Mouse (Mus musculus): ENCODE results near the gene Cav2. TPM values are rescaled to one million over a fixed set of nuclear protein-coding genes. Genes with fewer than 3 reads are reported as not detected.

Gene Cav2
- total RNA-seq (2021): 10 to 100 TPM; 32.0 to 37.4 TPM
- long read RNA-seq, experiment 1, transcript Cav2-201 (3 exons, 2,733 nt): major isoform, 97 of 100 reads
- long read RNA-seq, experiment 1, partial matches to known transcripts: 0 of 100 reads
- long read RNA-seq, experiment 1, other reads (novel, unspliced or antisense): 3 of 100 reads
- long read RNA-seq, experiment 2, transcript Cav2-201 (3 exons, 2,733 nt): major isoform, 91 of 94 reads
- long read RNA-seq, experiment 2, partial matches to known transcripts: 2 of 94 reads
- long read RNA-seq, experiment 2, other reads (novel, unspliced or antisense): 1 of 94 reads

- DNase-seq (ENCODE audit: low spot score in 2 of 2): peak; percentile 65 to 77
Observed at GRCm38 (mm10) chr6:17280939-17281756, at the start of gene Cav2. Cav2 (plus strand) TSS chr6:17281185.

DNA sequence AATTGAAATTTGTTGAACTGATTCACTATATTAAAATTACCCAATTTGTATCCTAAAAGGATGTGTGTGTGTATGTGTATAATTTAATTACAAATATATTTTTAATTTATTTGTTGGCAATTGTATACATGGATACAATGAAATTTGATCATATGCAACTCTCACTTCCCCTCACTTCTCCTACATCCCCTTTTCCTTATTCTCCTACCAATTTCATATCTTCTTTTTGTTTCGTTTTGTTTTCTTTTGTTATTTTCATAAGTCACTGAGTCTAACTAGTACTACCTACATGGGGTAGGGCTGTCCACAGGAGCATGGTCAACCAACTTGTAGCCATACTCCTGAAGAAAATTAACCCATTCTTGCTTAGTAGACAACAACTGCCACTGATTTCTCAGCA is 41.3 kb upstream of the Cav2 start:
- no peak for DNase-seq (ENCODE audit: low spot score in 2 of 2)

DNA sequence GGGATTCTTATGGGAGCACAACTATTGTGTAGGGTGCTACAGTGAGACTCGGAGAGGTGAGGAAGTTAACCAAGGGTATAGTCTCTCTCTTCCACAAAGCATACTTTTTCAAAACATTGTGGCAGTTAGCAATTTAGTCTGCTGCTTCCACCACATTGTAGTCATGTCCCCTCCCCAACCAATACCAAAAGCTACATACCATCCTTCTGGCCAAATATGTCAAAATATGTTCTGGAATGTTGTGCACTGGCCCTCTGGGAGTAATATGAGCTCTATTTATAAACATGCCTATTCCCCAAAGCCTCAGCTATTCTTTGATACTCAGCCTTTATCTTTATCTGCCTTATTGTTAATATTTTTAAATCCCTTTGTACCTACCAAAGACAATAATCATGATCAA is 40.0 kb upstream of the Cav2 start:
- DNase-seq (ENCODE audit: low spot score in 2 of 2): no peak

DNA sequence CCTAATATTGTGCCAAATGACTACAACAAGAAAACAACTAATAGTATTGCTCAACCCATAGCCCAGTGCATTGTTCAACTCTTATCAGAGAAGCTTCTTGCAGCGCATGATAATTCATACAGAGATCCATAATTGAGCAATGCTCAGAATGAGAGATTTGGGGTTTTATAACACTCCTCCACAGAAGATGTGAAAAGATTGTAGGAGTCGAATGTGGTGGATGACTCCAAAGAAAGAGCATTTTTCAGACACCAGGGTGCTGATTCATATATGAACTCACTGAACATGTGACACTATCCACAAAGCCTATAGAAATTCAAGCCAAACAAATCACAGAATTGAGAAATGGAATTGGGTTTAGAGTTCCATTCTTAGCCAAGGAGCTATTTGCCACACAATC is 34.0 kb upstream of the Cav2 start:
- DNase-seq (ENCODE audit: low spot score in 2 of 2): no peak

GRCm38 (mm10) chr6:17247673-17248072 is 33.3 kb upstream of the Cav2 start:
- no peak for DNase-seq (ENCODE audit: low spot score in 2 of 2)

DNA sequence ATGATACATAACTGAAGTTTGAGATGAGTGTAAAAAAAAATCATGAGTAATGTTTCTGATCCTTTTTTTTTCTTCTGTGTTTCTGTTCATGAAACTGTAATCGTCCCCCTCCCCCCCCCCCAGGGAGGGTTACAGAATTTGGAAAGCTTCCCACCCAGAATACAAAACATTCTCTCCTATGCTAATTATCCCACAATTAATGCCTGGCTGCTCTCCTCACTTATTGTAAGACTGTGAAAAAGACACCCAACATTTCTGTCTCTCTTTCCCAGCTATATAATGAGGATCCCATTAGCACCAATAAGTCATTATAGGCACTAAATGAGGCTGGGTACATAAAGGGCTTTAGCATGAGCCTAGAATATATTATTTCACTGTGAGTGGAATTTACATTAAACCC is 32.7 kb upstream of the Cav2 start:
- no peak for DNase-seq (ENCODE audit: low spot score in 2 of 2)

DNA sequence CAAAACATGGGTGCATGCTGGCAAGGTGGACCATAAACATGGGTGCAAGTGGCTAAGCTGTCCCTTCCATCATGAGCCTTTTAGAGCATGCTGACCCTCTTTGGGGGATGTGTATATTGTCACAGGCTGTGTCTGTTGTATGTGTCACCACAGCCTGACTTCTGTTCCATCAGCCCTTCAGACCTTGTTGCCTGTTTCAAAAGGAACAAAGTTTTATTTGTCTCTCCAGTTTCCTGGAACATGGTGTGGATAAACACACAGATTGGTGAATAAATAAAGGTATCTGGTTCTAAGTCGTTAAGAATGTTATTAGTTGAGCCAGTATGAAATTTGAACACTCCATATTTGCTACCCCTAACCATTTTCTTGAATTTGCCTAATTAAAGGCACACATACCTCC is 29.0 kb upstream of the Cav2 start:
- DNase-seq (ENCODE audit: low spot score in 2 of 2): no peak

GRCm38 (mm10) chr6:17258142-17258541 is 22.8 kb upstream of the Cav2 start:
- DNase-seq (ENCODE audit: low spot score in 2 of 2): no peak

DNA sequence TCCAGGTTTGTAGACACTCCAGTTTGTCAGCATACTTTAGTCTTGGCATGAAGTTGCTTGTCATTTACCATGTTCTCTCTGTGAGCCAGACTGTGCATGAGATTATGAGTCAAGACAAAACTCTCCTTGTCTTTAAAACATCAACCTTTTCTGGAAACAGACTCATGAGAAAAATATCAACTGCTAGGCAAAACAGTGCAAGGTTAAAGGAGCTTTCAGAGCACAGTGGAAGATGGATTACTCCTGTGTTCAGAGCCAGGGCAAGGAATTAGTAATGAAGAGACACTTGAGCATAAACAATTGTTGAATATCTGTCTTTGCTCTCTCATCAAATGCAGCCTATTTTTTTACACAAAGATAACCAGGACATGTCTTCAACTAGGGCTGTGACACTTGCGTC is 22.1 kb upstream of the Cav2 start:
- DNase-seq (ENCODE audit: low spot score in 2 of 2): no peak

DNA sequence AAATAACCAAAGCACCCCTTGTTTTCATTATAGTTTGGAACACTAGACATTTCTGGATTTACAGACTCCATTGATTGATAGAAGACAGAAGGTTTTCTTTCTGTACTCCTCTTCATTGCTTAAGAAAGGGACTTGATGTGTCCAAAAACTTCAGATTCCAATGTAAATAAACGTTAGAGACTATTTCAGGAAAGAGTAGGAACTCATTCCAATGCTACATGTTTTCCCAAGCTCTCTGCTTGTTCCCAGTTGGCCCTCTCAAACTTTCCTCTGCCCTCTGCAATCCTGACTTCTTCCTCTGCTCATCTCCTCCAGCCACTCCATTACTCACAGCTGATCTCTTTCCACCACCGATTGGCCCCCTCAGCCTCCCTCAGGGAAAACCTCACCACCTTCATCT is 18.2 kb upstream of the Cav2 start:
- no peak for DNase-seq (ENCODE audit: low spot score in 2 of 2)

GRCm38 (mm10) chr6:17265043-17265442 is 15.9 kb upstream of the Cav2 start:
- DNase-seq (ENCODE audit: low spot score in 2 of 2): no peak

GRCm38 (mm10) chr6:17266466-17266865 is 14.5 kb upstream of the Cav2 start:
- no peak for DNase-seq (ENCODE audit: low spot score in 2 of 2)

- DNase-seq (ENCODE audit: low spot score in 2 of 2): no peak
Observed at GRCm38 (mm10) chr6:17278366-17278765, 2.6 kb upstream of the Cav2 start.

DNA sequence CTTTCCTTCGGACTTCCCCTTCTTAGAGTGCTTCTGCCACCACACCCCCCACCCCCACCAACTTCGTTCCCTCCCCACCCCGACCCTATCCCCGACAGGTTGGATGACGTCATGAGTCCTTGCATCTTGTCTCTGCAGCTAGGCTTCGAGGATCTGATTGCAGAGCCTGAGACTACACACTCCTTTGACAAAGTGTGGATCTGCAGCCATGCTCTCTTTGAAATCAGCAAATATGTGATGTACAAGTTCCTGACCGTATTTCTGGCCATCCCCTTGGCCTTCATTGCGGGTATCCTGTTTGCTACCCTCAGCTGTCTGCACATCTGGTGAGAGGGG is 740 bp downstream of the Cav2 start:
- DNase-seq (ENCODE audit: low spot score in 2 of 2): no peak

GRCm38 (mm10) chr6:17282159-17282558 is 1.2 kb downstream of the Cav2 start:
- DNase-seq (ENCODE audit: low spot score in 2 of 2): no peak

DNA sequence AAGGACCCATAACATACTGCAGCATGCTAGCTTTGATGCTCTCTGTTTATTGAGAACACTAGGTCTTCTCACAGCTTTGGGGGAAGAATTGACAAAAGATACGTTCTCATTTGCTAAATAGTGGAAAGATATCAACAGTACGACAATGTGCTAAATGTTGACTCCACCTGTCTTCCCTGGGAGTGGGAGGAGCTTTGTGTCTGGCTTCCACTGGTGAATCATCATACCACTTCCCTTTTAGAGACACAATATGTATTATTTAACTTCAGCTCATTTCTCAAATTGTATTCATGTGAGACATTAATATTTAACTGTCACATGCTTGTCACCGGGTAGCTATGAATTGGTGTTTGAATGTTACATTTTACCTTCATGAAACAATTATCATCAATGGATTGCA is 2.8 kb downstream of the Cav2 start:
- DNase-seq (ENCODE audit: low spot score in 2 of 2): no peak

GRCm38 (mm10) chr6:17286381-17286780 is 5.4 kb downstream of the Cav2 start:
- DNase-seq (ENCODE audit: low spot score in 2 of 2): no peak

DNA sequence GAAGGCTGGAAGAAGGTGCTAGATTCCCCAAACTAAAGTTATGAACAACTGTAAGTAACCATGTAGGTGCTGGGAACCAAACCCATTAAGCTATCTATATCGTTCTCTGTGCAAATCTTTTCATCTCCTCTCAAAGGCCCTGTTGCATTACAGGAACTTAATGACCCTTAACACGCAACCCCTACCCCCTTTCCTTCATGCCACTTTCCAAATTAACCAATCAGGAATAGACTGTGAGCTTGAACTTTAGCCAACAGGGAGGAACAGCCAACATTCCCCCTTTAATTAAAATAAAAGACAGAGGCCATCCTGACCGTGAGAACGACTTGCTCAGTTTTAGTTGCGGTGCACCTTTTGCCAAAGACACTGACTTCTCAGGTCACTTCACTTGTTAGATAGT is 14.1 kb downstream of the Cav2 start:
- DNase-seq (ENCODE audit: low spot score in 2 of 2): no peak

GRCm38 (mm10) chr6:17305954-17306601 is 25.1 kb downstream of the Cav2 start, which contains the start of gene Cav1:
Cav1 (plus strand) TSS chr6:17306335.
- DNase-seq (ENCODE audit: low spot score in 2 of 2): peak; percentile 56 to 79

GRCm38 (mm10) chr6:17306602-17307325 is 25.8 kb downstream of the Cav2 start:
- DNase-seq (ENCODE audit: low spot score in 2 of 2): peak in 1 of 2 experiments; percentile 33

- DNase-seq (ENCODE audit: low spot score in 2 of 2): peak; percentile 68 to 75
Observed at GRCm38 (mm10) chr6:17307461-17308115, 26.6 kb downstream of the Cav2 start.

Data from gastrocnemius, postnatal 4 days (tissue).